Mouse (Mus musculus): ENCODE results near the gene Coq8b. TPM values are rescaled to one million over a fixed set of nuclear protein-coding genes. Genes with fewer than 3 reads are reported as not detected.

Coq8b gene
- total and polyA plus RNA-seq, 3 experiments: 49.7 to 219 (median 64.4) TPM

Small RNA genes within 50 kb of the gene (microRNA-seq; reads per million reads assigned to microRNA genes)
- 0 to 0.44 reads per million in 2 experiments for gene Mir1191

Other genes with a start within 250 kb of the Coq8b start
- gene Cyp2a12, start 203.9 kb upstream of the Coq8b start, total RNA-seq (2021): 1 to 10 TPM in 1 of 2 experiments, under 1 TPM in 1; 0.17 to 4.6 TPM
- gene Cyp2a12, start 203.9 kb upstream of the Coq8b start, polyA plus RNA-seq (2012; rRNA removed): 0.06 TPM in 1 of 2 replicates, not detected in the other
- gene Cyp2f2, start 113.1 kb upstream of the Coq8b start, total RNA-seq (2021): 100 to 1,000 TPM in 1 of 2 experiments, 1 to 10 TPM in 1; 2.1 to 993 TPM
- gene Cyp2f2, start 113.1 kb upstream of the Coq8b start, polyA plus RNA-seq (2012; rRNA removed): 363 and 752 TPM in 2 replicates
- not detected for gene Cyp2t4, start 79.3 kb upstream of the Coq8b start, total RNA-seq (2021)
- not detected in 2 replicates for gene Cyp2t4, start 79.3 kb upstream of the Coq8b start, polyA plus RNA-seq (2012; rRNA removed)
- gene Egln2, start 66.2 kb upstream of the Coq8b start, total RNA-seq (2021): 100 to 1,000 TPM in 1 of 2 experiments, 10 to 100 TPM in 1; 85.6 to 101 TPM
- 142 and 144 TPM in 2 replicates for gene Egln2, start 66.2 kb upstream of the Coq8b start, polyA plus RNA-seq (2012; rRNA removed)
- gene Rab4b, start 54.1 kb upstream of the Coq8b start, total RNA-seq (2021): 10 to 100 TPM; 53.2 to 60.9 TPM
- 86.9 and 97.4 TPM in 2 replicates for gene Rab4b, start 54.1 kb upstream of the Coq8b start, polyA plus RNA-seq (2012; rRNA removed)
- not detected for gene Gm21983, start 51.9 kb upstream of the Coq8b start, total RNA-seq (2021)
- gene Gm21983, start 51.9 kb upstream of the Coq8b start, polyA plus RNA-seq (2012; rRNA removed): 0.10 TPM in 1 of 2 replicates, not detected in the other
- not detected for gene Mia, start 51.9 kb upstream of the Coq8b start, total RNA-seq (2021)
- gene Mia, start 51.9 kb upstream of the Coq8b start, polyA plus RNA-seq (2012; rRNA removed): 0.44 TPM in 1 of 2 replicates, not detected in the other
- gene BC024978, start 37.2 kb upstream of the Coq8b start, total RNA-seq (2021): 10 to 100 TPM; 21.6 to 24.9 TPM
- 24.9 and 25.2 TPM in 2 replicates for gene BC024978, start 37.2 kb upstream of the Coq8b start, polyA plus RNA-seq (2012; rRNA removed)
- 10 to 100 TPM; 72.5 to 93.0 TPM for gene Snrpa, start 36.8 kb upstream of the Coq8b start, total RNA-seq (2021)
- 223 and 231 TPM in 2 replicates for gene Snrpa, start 36.8 kb upstream of the Coq8b start, polyA plus RNA-seq (2012; rRNA removed)
- gene Itpkc, start 4.4 kb upstream of the Coq8b start, total RNA-seq (2021): 10 to 100 TPM; 12.7 to 15.5 TPM
- gene Itpkc, start 4.4 kb upstream of the Coq8b start, polyA plus RNA-seq (2012; rRNA removed): 10.1 and 10.6 TPM in 2 replicates
- 10 to 100 TPM in 1 of 2 experiments, 1 to 10 TPM in 1; 5.2 to 13.3 TPM for gene Numbl, start 25.4 kb downstream of the Coq8b start, total RNA-seq (2021)
- gene Numbl, start 25.4 kb downstream of the Coq8b start, polyA plus RNA-seq (2012; rRNA removed): 37.2 and 48.0 TPM in 2 replicates
- gene Ltbp4, start 104.7 kb downstream of the Coq8b start, total RNA-seq (2021): 10 to 100 TPM; 70.3 to 94.7 TPM
- 253 and 263 TPM in 2 replicates for gene Ltbp4, start 104.7 kb downstream of the Coq8b start, polyA plus RNA-seq (2012; rRNA removed)
- 10 to 100 TPM; 11.3 to 22.5 TPM for gene Shkbp1, start 123.0 kb downstream of the Coq8b start, total RNA-seq (2021)
- gene Shkbp1, start 123.0 kb downstream of the Coq8b start, polyA plus RNA-seq (2012; rRNA removed): 60.8 and 74.5 TPM in 2 replicates
- 1 to 10 TPM in 1 of 2 experiments, not detected in 1; 6.3 TPM for gene Gm20479, start 124.4 kb downstream of the Coq8b start, total RNA-seq (2021)
- 0.28 TPM in 2 replicates for gene Gm20479, start 124.4 kb downstream of the Coq8b start, polyA plus RNA-seq (2012; rRNA removed)
- 1 to 10 TPM; 1.5 to 1.9 TPM for gene Sptbn4, start 214.7 kb downstream of the Coq8b start, total RNA-seq (2021)
- 0.84 and 2.3 TPM in 2 replicates for gene Sptbn4, start 214.7 kb downstream of the Coq8b start, polyA plus RNA-seq (2012; rRNA removed)
- 10 to 100 TPM; 48.4 to 51.1 TPM for gene Blvrb, start 215.0 kb downstream of the Coq8b start, total RNA-seq (2021)
- 70.2 and 86.2 TPM in 2 replicates for gene Blvrb, start 215.0 kb downstream of the Coq8b start, polyA plus RNA-seq (2012; rRNA removed)
- gene Sertad3, start 240.7 kb downstream of the Coq8b start, total RNA-seq (2021): 10 to 100 TPM; 11.6 to 21.0 TPM
- 20.0 and 20.9 TPM in 2 replicates for gene Sertad3, start 240.7 kb downstream of the Coq8b start, polyA plus RNA-seq (2012; rRNA removed)

Measured in adrenal gland, adult 2 months (tissue).